Mouse (Mus musculus) hindbrain, embryonic 12.5 days (tissue): ENCODE measurements around the gene Prdx2. TPM values are rescaled to one million over a fixed set of nuclear protein-coding genes. Genes with fewer than 3 reads are reported as not detected.

Experiments
- microRNA-seq: library from miRNA; unstranded; fragments of <30 nt; microRNA quantifications from one replicate; pipeline ENCODE4, GENCODE M21; 2017
- polyA plus RNA-seq: library from polyadenylated mRNA; unstranded; fragments of >200 nt; fragmentation: Nextera tagmentation; extraction: Ambion mirVana; gene quantifications from 2 replicates; pipeline ENCODE4 v1.2.1, GENCODE M21; 2016

The Prdx2 gene
- polyA plus RNA-seq, 1 experiment from 2014 or later, result 1,187 TPM

Small RNA genes lying within 50 kb of the gene (microRNA-seq; reads per million reads assigned to microRNA genes)
- gene Gm24197, result not detected

Other genes with a start within 250 kb of the Prdx2 start
- 3.0 and 3.6 TPM in 2 replicates for gene G430095P16Rik, start 246.6 kb upstream of the Prdx2 start, polyA plus RNA-seq
- gene Nfix, start 169.2 kb upstream of the Prdx2 start, polyA plus RNA-seq, result 11.6 and 14.2 TPM in 2 replicates
- gene Dand5, start 146.8 kb upstream of the Prdx2 start, polyA plus RNA-seq, result 6.6 and 7.1 TPM in 2 replicates
- gene Gadd45gip1, start 138.1 kb upstream of the Prdx2 start, polyA plus RNA-seq, result 35.7 and 38.6 TPM in 2 replicates
- 88.8 and 101 TPM in 2 replicates for gene Rad23a, start 128.9 kb upstream of the Prdx2 start, polyA plus RNA-seq
- 792 and 820 TPM in 2 replicates for gene Calr, start 122.7 kb upstream of the Prdx2 start, polyA plus RNA-seq
- 92.2 and 98.9 TPM in 2 replicates for gene Farsa, start 112.6 kb upstream of the Prdx2 start, polyA plus RNA-seq
- 37.2 TPM in 2 replicates for gene Syce2, start 97.5 kb upstream of the Prdx2 start, polyA plus RNA-seq
- gene Gcdh, start 75.7 kb upstream of the Prdx2 start, polyA plus RNA-seq, result 32.8 and 35.0 TPM in 2 replicates
- gene Klf1, start 67.7 kb upstream of the Prdx2 start, polyA plus RNA-seq, result 3.7 and 4.2 TPM in 2 replicates
- 7.6 and 8.6 TPM in 2 replicates for gene Dnase2a, start 61.0 kb upstream of the Prdx2 start, polyA plus RNA-seq
- gene Mast1, start 32.2 kb upstream of the Prdx2 start, polyA plus RNA-seq, result 36.8 and 37.9 TPM in 2 replicates
- gene Rtbdn, start 22.6 kb upstream of the Prdx2 start, polyA plus RNA-seq, result 1.5 and 1.6 TPM in 2 replicates
- gene Gm49661, start 154 bp upstream of the Prdx2 start, polyA plus RNA-seq, result not detected in 2 replicates
- gene Rnaseh2a, start 180 bp downstream of the Prdx2 start, polyA plus RNA-seq, result 77.4 and 77.9 TPM in 2 replicates
- 6.0 and 7.5 TPM in 2 replicates for gene Junb, start 9.1 kb downstream of the Prdx2 start, polyA plus RNA-seq
- gene Hook2, start 21.0 kb downstream of the Prdx2 start, polyA plus RNA-seq, result 16.3 and 18.7 TPM in 2 replicates
- gene Best2, start 44.9 kb downstream of the Prdx2 start, polyA plus RNA-seq, result not detected in 2 replicates
- 127 and 128 TPM in 2 replicates for gene Asna1, start 55.7 kb downstream of the Prdx2 start, polyA plus RNA-seq
- gene Trir, start 57.2 kb downstream of the Prdx2 start, polyA plus RNA-seq, result 162 and 174 TPM in 2 replicates
- 41.3 and 41.9 TPM in 2 replicates for gene Tnpo2, start 67.3 kb downstream of the Prdx2 start, polyA plus RNA-seq
- 42.4 and 43.6 TPM in 2 replicates for gene Fbxw9, start 90.5 kb downstream of the Prdx2 start, polyA plus RNA-seq
- 0.85 and 1.2 TPM in 2 replicates for gene Gm5741, start 98.4 kb downstream of the Prdx2 start, polyA plus RNA-seq
- gene Dhps, start 102.2 kb downstream of the Prdx2 start, polyA plus RNA-seq, result 69.2 and 76.9 TPM in 2 replicates
- gene Wdr83os, start 111.2 kb downstream of the Prdx2 start, polyA plus RNA-seq, result 93.6 and 108 TPM in 2 replicates
- 46.0 and 48.4 TPM in 2 replicates for gene Wdr83, start 111.7 kb downstream of the Prdx2 start, polyA plus RNA-seq
- gene Man2b1, start 113.7 kb downstream of the Prdx2 start, polyA plus RNA-seq, result 19.7 and 22.4 TPM in 2 replicates
- gene Zfp791, start 153.5 kb downstream of the Prdx2 start, polyA plus RNA-seq, result 1.7 and 2.7 TPM in 2 replicates
- 0.09 TPM in 1 of 2 replicates, not detected in the other for gene Cks1brt, start 182.3 kb downstream of the Prdx2 start, polyA plus RNA-seq